Mouse (Mus musculus): ENCODE data around the gene Serpina1b.
"Not testable (repeated sequence)": the region's sequence is repeated elsewhere in the genome, so short reads cannot be mapped to it uniquely, and the experiment has no call there.

Gene Serpina1b

DNA sequence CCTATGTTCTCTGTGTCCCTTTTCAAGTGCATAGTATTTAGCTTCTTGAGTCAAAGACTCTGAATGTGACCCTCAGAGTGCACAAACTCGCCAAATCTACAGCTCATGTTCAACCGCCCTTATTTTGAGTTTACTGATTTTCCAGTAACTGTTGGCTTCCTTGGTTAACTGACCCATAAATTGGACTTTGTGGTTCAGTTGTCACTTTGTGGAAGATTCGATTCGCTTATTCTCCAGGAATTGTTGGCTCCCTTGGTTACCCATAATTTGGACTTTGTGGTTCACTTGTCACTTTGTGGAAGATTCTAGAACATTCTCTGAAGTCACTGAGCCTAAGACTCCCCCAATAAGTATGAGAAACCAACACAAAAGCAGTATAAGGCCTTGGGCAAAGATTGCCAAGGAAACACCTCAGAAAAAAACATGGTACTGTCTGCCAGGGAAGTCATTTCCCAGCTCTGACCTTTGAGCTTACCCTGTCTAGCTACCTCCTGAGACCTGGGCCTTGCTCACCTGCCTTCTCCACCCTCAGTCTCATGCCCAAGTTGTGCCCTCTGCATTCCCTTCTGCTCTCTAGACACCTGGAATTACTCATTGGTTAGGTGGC, 129.9 kb downstream of the Serpina1b start:
- peak; percentile 43 for DNase-seq (ENCODE audit: inconsistent ontology term)

- no peak for DNase-seq (ENCODE audit: inconsistent ontology term)
Observed at GRCm38 (mm10) chr12:103695429-103695828, 134.7 kb downstream of the Serpina1b start, which contains the start of gene Serpina1f. TSS of gene Serpina1f (minus strand) at chr12:103695529.

- no peak for DNase-seq (ENCODE audit: inconsistent ontology term)
Observed at GRCm38 (mm10) chr12:103688221-103688814, 141.9 kb downstream of the Serpina1b start.

DNA sequence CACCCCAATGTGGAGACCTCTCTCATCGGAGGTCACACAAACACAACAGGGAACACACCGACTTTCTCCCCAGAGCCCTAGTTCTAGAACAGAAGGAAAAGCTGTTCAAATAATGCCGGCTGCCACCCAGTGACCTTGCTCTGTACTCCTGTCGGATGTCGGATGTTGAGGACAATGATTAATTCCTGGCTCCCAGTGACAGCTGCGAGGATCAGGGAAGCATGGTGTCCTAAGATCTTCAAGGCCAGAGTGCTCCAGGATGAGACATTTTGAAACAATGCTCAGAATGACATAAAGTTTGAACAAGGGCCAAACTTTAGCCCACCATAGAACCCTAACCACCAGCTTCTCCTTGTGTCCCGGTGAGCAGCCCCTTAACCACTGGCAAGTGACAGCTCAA, 143.2 kb downstream of the Serpina1b start:
- no peak for DNase-seq (ENCODE audit: inconsistent ontology term)

- no peak for DNase-seq (ENCODE audit: inconsistent ontology term)
Observed at GRCm38 (mm10) chr12:103686050-103686449, 144.1 kb downstream of the Serpina1b start.

DNA sequence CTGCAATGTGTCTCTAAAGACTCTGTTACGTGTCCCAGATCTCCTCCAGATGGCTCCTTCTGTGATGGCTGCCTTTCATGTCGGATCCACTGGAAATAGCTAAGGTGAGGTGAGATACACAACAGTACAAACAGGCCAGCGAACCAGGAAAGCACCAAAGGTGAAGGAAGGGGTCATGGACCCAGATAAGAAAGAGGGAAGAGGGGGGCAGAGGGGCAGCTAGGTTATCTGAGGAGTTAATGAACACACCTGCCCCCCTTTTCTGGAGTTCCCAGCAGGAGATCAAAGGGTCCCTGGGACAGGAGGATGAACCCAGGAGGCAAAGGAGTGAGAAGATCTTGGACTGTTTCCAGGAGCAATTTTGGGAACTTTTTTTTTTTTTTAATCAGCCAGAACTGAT, 144.8 kb downstream of the Serpina1b start:
- DNase-seq (ENCODE audit: inconsistent ontology term): no peak

- peak; percentile 52 for DNase-seq (ENCODE audit: inconsistent ontology term)
Observed at GRCm38 (mm10) chr12:103683775-103684174, 146.4 kb downstream of the Serpina1b start.

DNA sequence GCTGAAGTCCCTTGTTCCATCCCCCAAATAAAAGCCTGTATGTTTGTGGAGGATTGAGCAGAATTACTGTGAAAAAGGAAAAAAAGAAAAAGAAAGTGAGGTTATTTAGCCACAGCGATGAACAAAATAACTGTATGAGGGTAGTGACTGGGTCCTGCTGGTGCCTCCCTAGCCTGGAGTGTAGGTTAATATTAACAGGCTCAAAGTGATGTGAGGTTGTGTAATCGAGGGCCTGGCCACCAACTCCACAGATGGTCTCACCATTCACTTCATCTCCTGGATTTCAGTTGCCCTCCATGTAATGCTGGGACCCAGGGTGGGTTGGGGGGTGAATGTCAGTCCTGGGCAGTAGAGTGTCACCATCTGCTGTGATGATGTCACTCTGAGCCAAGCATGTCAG, 148.4 kb downstream of the Serpina1b start:
- no peak for DNase-seq (ENCODE audit: inconsistent ontology term)

- no peak for DNase-seq (ENCODE audit: inconsistent ontology term)
Observed at GRCm38 (mm10) chr12:103681169-103681568, 149.0 kb downstream of the Serpina1b start.

GRCm38 (mm10) chr12:103679853-103680252, 150.3 kb downstream of the Serpina1b start:
- DNase-seq (ENCODE audit: inconsistent ontology term): not testable (repeated sequence)

Measured in Muller cell, postnatal 12 days (primary cell).